Mouse (Mus musculus) forebrain, embryonic 15.5 days (tissue): Measurements from ENCODE around the gene Pacrg. TPM values are rescaled to one million over a fixed set of nuclear protein-coding genes. Genes with fewer than 3 reads are reported as not detected.

Experiments
- ATAC-seq: fragments of 200-750 bp; cut with Nextera tagmentation; replicated peaks from 2 replicates; pipeline ENCODE4 v1.8.0; 2017; ENCODE audit warnings: mild to moderate bottlenecking, moderate TSS enrichment, moderate library complexity
- H3K27ac ChIP-seq: fragments of 300-500 bp; sonication (generic); replicated peaks from 2 replicates; pipeline ENCODE4 v1.5.1; 2015; ENCODE audit warnings: mild to moderate bottlenecking, inconsistent platforms
- H3K27me3 ChIP-seq: fragments of 300-500 bp; sonication (generic); 2 replicates; pipeline ENCODE4 v1.6.1; 2015; ENCODE audit warnings: inconsistent platforms
- H3K36me3 ChIP-seq: fragments of 300-500 bp; sonication (generic); 2 replicates; pipeline ENCODE4 v1.6.1; 2015; ENCODE audit warnings: mild to moderate bottlenecking, inconsistent platforms
- H3K4me1 ChIP-seq: fragments of 300-500 bp; sonication (generic); 2 replicates; pipeline ENCODE4 v1.6.1; 2015; ENCODE audit warnings: inconsistent platforms
- H3K4me2 ChIP-seq: fragments of 300-500 bp; sonication (generic); replicated peaks from 2 replicates; pipeline ENCODE4 v1.6.1; 2015; ENCODE audit warnings: mild to moderate bottlenecking, inconsistent platforms
- H3K4me3 ChIP-seq: fragments of 300-500 bp; sonication (generic); 2 replicates; pipeline ENCODE4 v1.5.1; 2015; ENCODE audit warnings: mild to moderate bottlenecking, inconsistent platforms
- H3K9ac ChIP-seq: fragments of 300-500 bp; sonication (generic); replicated peaks from 2 replicates; pipeline ENCODE4 v1.6.1; 2015; ENCODE audit warnings: mild to moderate bottlenecking, inconsistent platforms
- H3K9me3 ChIP-seq: fragments of 300-500 bp; sonication (generic); 2 replicates; pipeline ENCODE4 v1.6.1; 2016; ENCODE audit warnings: inconsistent platforms
- whole genome bisulfite sequencing: fragments of 180-500 bp; shearing (Covaris S2); methylation state at CpG from one replicate; pipeline ENCODE4 v1.1.7; 2015; ENCODE audit warnings: mixed read lengths; 5-methylcytosine and 5-hydroxymethylcytosine counted together
- polyA plus RNA-seq: library from polyadenylated mRNA; unstranded; fragments of >200 nt; fragmentation: Nextera tagmentation; extraction: Ambion mirVana; gene quantifications from 2 replicates; pipeline ENCODE4 v1.2.1, GENCODE M21; 2015

Gene Pacrg
- polyA plus RNA-seq, 1 experiment from 2014 or later: 9.7 TPM

- Histone ChIP-seq H3K9ac (no peak overlapping the region), H3K4me3 (no peak overlapping the region), H3K27ac (no peak overlapping the region), H3K4me2 (no peak overlapping the region), H3K4me1 (peaks cover 4% of the 10 kb centered on the region), H3K9me3 (no peaks in the 10 kb centered on the region), H3K36me3 (no peaks in the 10 kb centered on the region), H3K27me3 (no peaks in the 10 kb centered on the region)
- no peak for ATAC-seq
- WGBS: 52% methylated on average over 8 of the region's 8 CpGs
These were observed 204.1 kb downstream of the Pacrg start for GRCm38 (mm10) chr17:10635955-10636470.

- no peak overlapping the region for H3K4me2 ChIP-seq
- no peak for ATAC-seq
- H3K9ac ChIP-seq: no peak overlapping the region
- H3K27ac ChIP-seq: no peak overlapping the region
- 90% methylated on average over 11 of the region's 11 CpGs for WGBS
- no peaks in the 10 kb centered on the region for H3K9me3 ChIP-seq
- H3K4me1 ChIP-seq: peaks cover 10% of the 10 kb centered on the region
- H3K27me3 ChIP-seq: no peaks in the 10 kb centered on the region
- no peak overlapping the region for H3K4me3 ChIP-seq
- H3K36me3 ChIP-seq: no peaks in the 10 kb centered on the region
These were observed 204.6 kb downstream of the Pacrg start for GRCm38 (mm10) chr17:10635470-10635869.

- Histone ChIP-seq H3K9me3 (no peaks in the 10 kb centered on the region), H3K27ac (no peak overlapping the region), H3K4me1 (peaks cover 14% of the 10 kb centered on the region), H3K27me3 (no peaks in the 10 kb centered on the region), H3K9ac (no peak overlapping the region), H3K36me3 (no peaks in the 10 kb centered on the region), H3K4me3 (no peak overlapping the region), H3K4me2 (no peak overlapping the region)
- 92% methylated on average over 6 of the region's 6 CpGs for WGBS
- ATAC-seq: no peak
These were observed 205.1 kb downstream of the Pacrg start for GRCm38 (mm10) chr17:10635046-10635445.

GRCm38 (mm10) chr17:10633769-10634168 lies 206.3 kb downstream of the Pacrg start:
- Histone ChIP-seq H3K9ac (no peak overlapping the region), H3K4me2 (no peak overlapping the region), H3K36me3 (no peaks in the 10 kb centered on the region), H3K9me3 (no peaks in the 10 kb centered on the region), H3K4me1 (peaks cover 14% of the 10 kb centered on the region), H3K4me3 (no peak overlapping the region), H3K27me3 (no peaks in the 10 kb centered on the region), H3K27ac (no peak overlapping the region)
- no peak for ATAC-seq
- 95% methylated on average over 7 of the region's 7 CpGs for WGBS

GRCm38 (mm10) chr17:10628240-10628639 lies 211.9 kb downstream of the Pacrg start:
- H3K4me2 ChIP-seq: no peak overlapping the region
- ATAC-seq: no peak
- H3K27ac ChIP-seq: no peak overlapping the region
- no peaks in the 10 kb centered on the region for H3K9me3 ChIP-seq
- WGBS: 85% methylated on average over 4 of the region's 4 CpGs
- H3K27me3 ChIP-seq: no peaks in the 10 kb centered on the region
- H3K4me3 ChIP-seq: no peak overlapping the region
- H3K9ac ChIP-seq: no peak overlapping the region
- H3K4me1 ChIP-seq: peaks cover 17% of the 10 kb centered on the region
- H3K36me3 ChIP-seq: no peaks in the 10 kb centered on the region

GRCm38 (mm10) chr17:10627476-10627875 lies 212.6 kb downstream of the Pacrg start:
- 52% methylated on average over 2 of the region's 2 CpGs for WGBS
- H3K27me3 ChIP-seq: no peaks in the 10 kb centered on the region
- no peak overlapping the region for H3K27ac ChIP-seq
- H3K4me3 ChIP-seq: no peak overlapping the region
- no peak for ATAC-seq
- peaks cover 17% of the 10 kb centered on the region for H3K4me1 ChIP-seq
- no peak overlapping the region for H3K9ac ChIP-seq
- H3K4me2 ChIP-seq: no peak overlapping the region
- H3K36me3 ChIP-seq: no peaks in the 10 kb centered on the region
- H3K9me3 ChIP-seq: no peaks in the 10 kb centered on the region

GRCm38 (mm10) chr17:10626299-10627095 lies 213.6 kb downstream of the Pacrg start:
- no peak for ATAC-seq
- WGBS: 51% methylated on average over 13 of the region's 13 CpGs

GRCm38 (mm10) chr17:10624699-10625424 lies 215.2 kb downstream of the Pacrg start:
- H3K27ac ChIP-seq: no peak overlapping the region
- no peaks in the 10 kb centered on the region for H3K27me3 ChIP-seq
- no peak for ATAC-seq
- no peaks in the 10 kb centered on the region for H3K9me3 ChIP-seq
- 89% methylated on average over 6 of the region's 6 CpGs for WGBS
- H3K36me3 ChIP-seq: no peaks in the 10 kb centered on the region
- peaks cover 11% of the 10 kb centered on the region for H3K4me1 ChIP-seq
- no peak overlapping the region for H3K4me3 ChIP-seq
- H3K4me2 ChIP-seq: no peak overlapping the region
- no peak overlapping the region for H3K9ac ChIP-seq

More at GRCm38 (mm10) chr17:10626299-10627095, 213.6 kb downstream of the Pacrg start:
- H3K9ac ChIP-seq: no peak overlapping the region
- H3K27me3 ChIP-seq: no peaks in the 10 kb centered on the region
- H3K36me3 ChIP-seq: no peaks in the 10 kb centered on the region
- no peak overlapping the region for H3K4me2 ChIP-seq
- peaks cover 17% of the 10 kb centered on the region for H3K4me1 ChIP-seq
- H3K4me3 ChIP-seq: no peak overlapping the region
- H3K27ac ChIP-seq: no peak overlapping the region
- no peaks in the 10 kb centered on the region for H3K9me3 ChIP-seq

GRCm38 (mm10) chr17:10620621-10621020 lies 219.5 kb downstream of the Pacrg start:
- H3K27ac ChIP-seq: no peak overlapping the region
- no peak for ATAC-seq
- WGBS: 27% methylated on average over 2 of the region's 2 CpGs

GRCm38 (mm10) chr17:10619881-10620280 lies 220.2 kb downstream of the Pacrg start:
- H3K27ac ChIP-seq: no peak overlapping the region
- 78% methylated on average over 3 of the region's 3 CpGs for WGBS
- H3K9me3 ChIP-seq: no peaks in the 10 kb centered on the region
- 0 out of 2 replicates have a peak, but pooled peaks cover 5% of the 10 kb centered on the region for H3K4me1 ChIP-seq
- no peaks in the 10 kb centered on the region for H3K27me3 ChIP-seq
- ATAC-seq: no peak
- no peak overlapping the region for H3K4me3 ChIP-seq
- no peak overlapping the region for H3K4me2 ChIP-seq
- no peak overlapping the region for H3K9ac ChIP-seq
- no peaks in the 10 kb centered on the region for H3K36me3 ChIP-seq

More at GRCm38 (mm10) chr17:10620621-10621020, 219.5 kb downstream of the Pacrg start:
- Histone ChIP-seq H3K9ac (no peak overlapping the region), H3K4me2 (no peak overlapping the region), H3K4me1 (0 out of 2 replicates have a peak, but pooled peaks cover 5% of the 10 kb centered on the region), H3K27me3 (no peaks in the 10 kb centered on the region), H3K9me3 (no peaks in the 10 kb centered on the region), H3K36me3 (no peaks in the 10 kb centered on the region), H3K4me3 (no peak overlapping the region)

GRCm38 (mm10) chr17:10617656-10618055 lies 222.5 kb downstream of the Pacrg start:
- H3K9me3 ChIP-seq: no peaks in the 10 kb centered on the region
- H3K9ac ChIP-seq: no peak overlapping the region
- H3K4me2 ChIP-seq: no peak overlapping the region
- no peaks in the 10 kb centered on the region for H3K36me3 ChIP-seq
- 48% methylated on average over 4 of the region's 4 CpGs for WGBS
- H3K4me1 ChIP-seq: 0 out of 2 replicates have a peak, but pooled peaks cover 5% of the 10 kb centered on the region
- no peak overlapping the region for H3K27ac ChIP-seq
- no peak overlapping the region for H3K4me3 ChIP-seq
- ATAC-seq: no peak
- H3K27me3 ChIP-seq: no peaks in the 10 kb centered on the region

GRCm38 (mm10) chr17:10615611-10616010 lies 224.5 kb downstream of the Pacrg start:
- H3K27me3 ChIP-seq: no peaks in the 10 kb centered on the region
- WGBS: 91% methylated on average over 7 of the region's 7 CpGs
- ATAC-seq: no peak
- H3K4me2 ChIP-seq: no peak overlapping the region
- no peak overlapping the region for H3K27ac ChIP-seq
- H3K4me1 ChIP-seq: 0 out of 2 replicates have a peak, but pooled peaks cover 4% of the 10 kb centered on the region
- no peak overlapping the region for H3K4me3 ChIP-seq
- no peaks in the 10 kb centered on the region for H3K36me3 ChIP-seq
- no peaks in the 10 kb centered on the region for H3K9me3 ChIP-seq
- H3K9ac ChIP-seq: no peak overlapping the region
